Mouse (Mus musculus) brain, embryonic 14.5 days (tissue): ENCODE results near the gene Fbxo41.

ENCODE experiments used
- CTCF ChIP-seq: fragments of 200-500 bp; IDR thresholded peaks from 2 replicates; pipeline ENCODE4 v1.5.1; 2012; ENCODE audit warnings: inconsistent platforms, mild to moderate bottlenecking, moderate library complexity, borderline replicate concordance; ENCODE audit not compliant: insufficient read depth, insufficient read length; ENCODE audit errors: extremely low read depth
- POLR2A ChIP-seq: fragments of 200-500 bp; IDR thresholded peaks from 2 replicates; pipeline ENCODE4 v1.6.1; 2012; ENCODE audit warnings: mild to moderate bottlenecking, inconsistent platforms, borderline replicate concordance; ENCODE audit not compliant: poor library complexity, insufficient read depth, insufficient read length, severe bottlenecking; ENCODE audit errors: extremely low read depth

GRCm38 (mm10) chr6:85452411-85452665, 50.5 kb downstream of the Fbxo41 start:
- no peak for TF ChIP-seq CTCF
- no peak for TF ChIP-seq POLR2A
